Mouse (Mus musculus) spleen, adult 2 months (tissue): ENCODE results near the gene Sat1. TPM values are rescaled to one million over a fixed set of nuclear protein-coding genes. Genes with fewer than 3 reads are reported as not detected.

Source experiments
- DNase-seq, 2 experiments: peaks; one replicate each; pipeline versions ENCODE4 v3.0.0 to v3.0.0-alpha.2; 2012 to 2021; ENCODE audit warnings: low spot score in 2 of 2, low read depth in 1 of 2
- H3K27ac ChIP-seq: fragments of 200-500 bp; 2 replicates; pipeline ENCODE4 v1.5.1; 2012; ENCODE audit warnings: low read length, inconsistent platforms; ENCODE audit not compliant: insufficient read depth
- H3K27me3 ChIP-seq: fragments of 200-500 bp; 2 replicates; pipeline ENCODE4 v1.6.1; 2012; ENCODE audit warnings: mild to moderate bottlenecking, moderate library complexity, low read length, inconsistent platforms; ENCODE audit not compliant: control insufficient read depth, insufficient read depth
- H3K36me3 ChIP-seq: fragments of 200-500 bp; 2 replicates; pipeline ENCODE4 v1.6.1; 2012; ENCODE audit warnings: mild to moderate bottlenecking, low read length, inconsistent platforms; ENCODE audit not compliant: control insufficient read depth, insufficient read depth
- H3K4me1 ChIP-seq: fragments of 200-500 bp; 2 replicates; pipeline ENCODE4 v1.6.1; 2011; ENCODE audit warnings: inconsistent platforms; ENCODE audit not compliant: control insufficient read depth, insufficient read depth, insufficient read length
- H3K4me3 ChIP-seq: fragments of 200-500 bp; 2 replicates; pipeline ENCODE4 v1.5.1; 2011; ENCODE audit warnings: mild to moderate bottlenecking, inconsistent platforms; ENCODE audit not compliant: insufficient read depth, insufficient read length; ENCODE audit errors: extremely low read depth
- CTCF ChIP-seq: fragments of 200-500 bp; IDR thresholded peaks from 2 replicates; pipeline ENCODE4 v1.5.1; 2011; ENCODE audit warnings: mild to moderate bottlenecking, inconsistent platforms; ENCODE audit not compliant: insufficient read depth, insufficient read length, insufficient replicate concordance; ENCODE audit errors: extremely low read depth
- POLR2A ChIP-seq: fragments of 200-500 bp; IDR thresholded peaks from 2 replicates; pipeline ENCODE4 v1.6.1; 2011; ENCODE audit warnings: low read depth, low read length, inconsistent platforms
- WGBS: fragments of 180-500 bp; shearing (Covaris S2); methylation state at CpG from one replicate; pipeline ENCODE4 v1.1.7; 2018; 5-methylcytosine and 5-hydroxymethylcytosine counted together
- polyA plus RNA-seq: library from polyadenylated mRNA; depleted of rRNA; stranded (reverse); fragments of >200 nt; gene quantifications from 2 replicates; pipeline ENCODE4 v1.2.3, GENCODE M21; 2012

Sat1 gene
- polyA plus RNA-seq, 1 experiment = 39.7 TPM

DNA sequence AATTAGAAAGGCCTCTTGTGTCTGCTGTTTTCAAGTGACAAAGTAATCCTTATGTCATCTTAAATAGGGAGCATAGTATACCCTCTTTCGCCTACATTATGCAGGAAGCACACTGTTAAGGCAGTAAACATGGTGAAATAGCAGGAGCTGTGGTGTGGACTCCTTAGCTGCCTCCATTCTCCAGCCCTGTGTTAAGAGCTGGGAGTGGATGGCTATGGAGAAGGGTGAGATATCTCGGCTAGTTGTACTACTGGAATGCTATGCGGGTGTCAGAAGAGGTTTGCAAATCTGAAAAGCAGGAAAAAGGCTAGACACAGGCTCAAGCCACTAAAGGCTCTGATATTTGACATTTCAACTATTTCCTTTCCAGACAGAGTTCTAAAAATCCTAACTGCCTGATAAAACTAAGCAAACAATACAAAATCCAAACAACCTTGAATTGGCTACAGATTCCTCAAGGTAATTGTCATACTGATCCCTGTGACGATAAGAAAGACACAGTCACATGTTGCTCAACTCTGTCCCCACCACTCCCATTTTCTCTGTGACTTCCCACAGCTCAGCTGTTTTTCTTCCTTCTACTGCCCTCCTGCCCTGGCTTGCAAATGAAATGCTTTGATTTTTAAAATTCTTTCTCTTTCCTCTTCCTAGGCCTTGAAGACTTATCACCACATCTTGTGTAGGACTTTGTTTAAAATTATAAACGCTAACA is 22.4 kb downstream of the Sat1 start:
- TF ChIP-seq POLR2A (no peak), CTCF (no peak)
- no peak overlapping the region for H3K27ac ChIP-seq

DNA sequence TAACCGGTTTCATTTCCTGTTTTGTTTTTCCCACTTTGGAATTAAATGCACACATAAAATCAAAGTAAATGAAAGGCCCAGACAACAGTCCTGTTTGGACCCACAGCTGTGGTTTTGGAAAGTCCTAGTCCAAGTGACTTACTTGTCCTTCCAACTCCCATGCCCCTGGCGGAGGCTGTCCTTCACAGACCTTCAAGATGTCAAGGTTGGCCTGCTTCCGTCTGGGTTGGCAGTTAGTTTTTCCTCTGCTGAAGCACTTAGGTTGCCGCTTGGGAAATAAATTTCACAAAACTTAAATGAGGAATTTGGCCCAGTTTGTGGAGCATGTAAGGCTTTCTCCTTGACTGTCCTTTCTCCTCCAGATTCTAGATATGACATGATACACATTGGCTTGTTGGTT is 24.3 kb downstream of the Sat1 start:
- H3K4me3 ChIP-seq = no peak overlapping the region
- WGBS = 78% methylated on average over 4 of the region's 4 CpGs
- no peaks in the 10 kb centered on the region for H3K4me1 ChIP-seq
- no peaks in the 10 kb centered on the region for H3K27me3 ChIP-seq
- no peak overlapping the region for H3K27ac ChIP-seq
- DNase-seq = no peak
- no peaks in the 10 kb centered on the region for H3K36me3 ChIP-seq
- TF ChIP-seq POLR2A = no peak
- TF ChIP-seq CTCF = no peak

More for the DNA sequence above, 22.4 kb downstream of the Sat1 start:
- no peaks in the 10 kb centered on the region for H3K27me3 ChIP-seq
- no peak for DNase-seq
- WGBS = 75% methylated on average over 5 of the region's 5 CpGs
- no peaks in the 10 kb centered on the region for H3K4me1 ChIP-seq
- no peaks in the 10 kb centered on the region for H3K36me3 ChIP-seq
- H3K4me3 ChIP-seq = no peak overlapping the region

DNA sequence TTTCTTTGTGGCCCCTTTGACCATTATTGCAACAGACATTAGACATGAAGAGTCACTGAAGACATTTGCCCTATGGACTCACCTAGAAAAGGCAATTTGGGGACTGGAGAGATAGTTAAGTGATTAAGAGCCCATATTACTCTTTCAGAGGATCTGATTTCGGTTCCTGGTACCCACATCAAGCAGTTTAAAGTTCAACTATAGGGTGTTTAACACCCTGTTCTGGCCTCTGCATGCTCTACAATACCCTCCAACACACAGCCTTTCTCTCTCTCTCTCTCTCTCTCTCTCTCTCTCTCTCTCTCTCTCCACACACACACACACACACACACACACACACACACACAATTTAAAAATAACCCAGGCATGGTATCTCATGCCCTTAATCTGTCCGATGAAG is 38.6 kb downstream of the Sat1 start:
- 76% methylated on average over 2 of the region's 2 CpGs for WGBS
- Histone ChIP-seq H3K27me3 (no peaks in the 10 kb centered on the region), H3K4me3 (no peak overlapping the region), H3K27ac (no peak overlapping the region), H3K36me3 (no peaks in the 10 kb centered on the region), H3K4me1 (no peaks in the 10 kb centered on the region)
- no peak for DNase-seq
- no peak for TF ChIP-seq POLR2A
- no peak for TF ChIP-seq CTCF

DNA sequence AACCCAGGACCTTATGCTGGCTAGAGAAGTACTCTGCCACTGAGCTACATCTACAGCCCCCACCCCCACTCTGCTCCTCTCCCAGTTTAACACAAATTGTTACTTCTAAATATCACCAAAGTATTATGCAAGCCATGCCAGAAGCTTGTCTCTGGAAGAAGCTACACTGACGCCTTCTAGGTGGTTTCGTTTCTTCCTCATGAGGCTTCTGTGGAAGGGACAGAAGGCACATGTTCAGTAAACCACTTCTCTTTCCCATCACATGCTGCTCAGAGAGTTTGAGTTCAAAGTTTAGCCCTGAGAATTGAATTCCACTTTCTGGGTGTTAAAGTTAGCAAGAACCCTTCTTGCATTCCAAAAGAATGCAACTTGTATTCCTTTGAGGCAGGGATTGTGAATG is 39.0 kb downstream of the Sat1 start:
- Histone ChIP-seq H3K27me3 (no peaks in the 10 kb centered on the region), H3K27ac (no peak overlapping the region), H3K36me3 (no peaks in the 10 kb centered on the region), H3K4me1 (no peaks in the 10 kb centered on the region), H3K4me3 (no peak overlapping the region)
- TF ChIP-seq CTCF (no peak), POLR2A (no peak)
- 34% methylated on average over 2 of the region's 2 CpGs for WGBS
- no peak for DNase-seq

DNA sequence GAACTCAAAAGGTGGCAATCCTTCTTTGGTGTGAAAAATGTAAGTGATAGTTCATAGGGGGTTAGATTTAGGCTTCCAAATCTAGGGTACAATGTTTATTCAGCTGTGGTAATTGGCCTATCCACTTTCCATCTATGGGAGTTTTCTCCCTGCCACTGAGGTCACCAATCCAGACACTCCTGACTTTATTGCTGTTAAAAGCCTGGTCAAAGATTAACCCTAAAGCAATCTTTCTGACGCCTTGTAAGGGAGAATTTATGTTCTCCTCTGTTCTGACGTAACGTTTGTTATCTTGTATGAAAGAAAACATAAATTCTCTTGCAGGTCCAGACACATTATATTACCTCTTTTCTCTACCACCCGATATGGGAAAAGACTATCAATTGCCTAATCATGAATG is 40.7 kb downstream of the Sat1 start:
- no peak overlapping the region for H3K4me3 ChIP-seq
- no peaks in the 10 kb centered on the region for H3K27me3 ChIP-seq
- 87% methylated on average over 4 of the region's 4 CpGs for WGBS
- H3K27ac ChIP-seq = no peak overlapping the region
- DNase-seq = no peak
- H3K36me3 ChIP-seq = no peaks in the 10 kb centered on the region
- no peak for TF ChIP-seq POLR2A
- no peak for TF ChIP-seq CTCF
- H3K4me1 ChIP-seq = no peaks in the 10 kb centered on the region

DNA sequence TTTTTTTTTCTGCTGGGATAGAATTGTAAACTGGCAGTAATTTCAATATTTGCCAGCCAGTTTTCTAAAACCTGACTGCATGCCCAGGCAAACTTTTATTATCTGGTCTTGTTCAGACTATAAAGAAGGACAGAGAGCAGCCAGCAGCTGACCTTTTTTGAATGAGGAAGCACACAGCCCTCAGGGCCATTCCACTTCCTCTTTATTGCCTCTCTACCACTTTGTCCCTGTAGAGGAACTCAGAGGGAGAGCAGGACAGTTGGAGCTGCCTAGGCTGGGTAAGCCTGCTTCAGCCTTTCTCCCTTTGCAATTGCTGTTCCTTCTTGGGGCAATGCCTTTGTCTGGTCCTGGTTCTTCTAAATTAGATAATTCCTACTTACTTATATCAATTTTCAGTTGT is 43.9 kb downstream of the Sat1 start:
- Histone ChIP-seq H3K4me3 (no peak overlapping the region), H3K27me3 (no peaks in the 10 kb centered on the region), H3K4me1 (no peaks in the 10 kb centered on the region), H3K36me3 (no peaks in the 10 kb centered on the region), H3K27ac (no peak overlapping the region)
- DNase-seq = peak in 1 of 2 experiments; percentile 3
- no peak for TF ChIP-seq POLR2A
- TF ChIP-seq CTCF = no peak

DNA sequence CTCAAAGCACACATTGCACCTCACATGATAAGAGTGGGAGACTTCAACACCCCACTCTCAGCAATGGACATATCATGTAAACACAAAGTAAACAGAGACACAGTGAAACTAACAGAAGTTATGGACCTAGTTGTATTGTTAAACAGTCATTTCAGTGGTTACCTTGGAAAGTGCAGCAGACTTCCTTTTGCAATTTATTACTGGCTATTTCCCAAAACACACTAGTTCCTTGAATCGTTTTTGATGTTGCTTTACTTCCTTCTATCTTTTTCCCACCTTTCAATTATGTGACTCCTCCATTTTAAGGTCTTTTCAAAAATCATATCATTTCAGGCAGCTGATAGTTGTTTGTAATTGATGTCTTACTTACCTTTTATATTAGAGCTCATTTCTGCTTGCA is 44.5 kb downstream of the Sat1 start:
- 35% methylated on average over 1 of the region's 1 CpGs for WGBS
- no peaks in the 10 kb centered on the region for H3K27me3 ChIP-seq
- H3K4me3 ChIP-seq = no peak overlapping the region
- no peak for TF ChIP-seq POLR2A
- no peak for TF ChIP-seq CTCF
- no peak for DNase-seq
- H3K4me1 ChIP-seq = no peaks in the 10 kb centered on the region
- no peak overlapping the region for H3K27ac ChIP-seq
- H3K36me3 ChIP-seq = no peaks in the 10 kb centered on the region
